Mouse (Mus musculus): Measurements from ENCODE around the gene Gm48551. TPM values are rescaled to one million over a fixed set of nuclear protein-coding genes. Genes with fewer than 3 reads are reported as not detected.

Gm48551 gene
- polyA plus RNA-seq, 1 experiment: not detected

- H3K4me3 ChIP-seq (ENCODE audit: insufficient read depth, low read depth, low read length): no peak overlapping the region
- no peak overlapping the region for H3K27ac ChIP-seq (replicated peaks; ENCODE audit: low read depth, low read length)
- peaks cover 51% of the 10 kb centered on the region for H3K4me1 ChIP-seq (ENCODE audit: control insufficient read depth, insufficient read depth, insufficient read length, low read length)
These were observed 37.5 kb downstream of the Gm48551 start for GRCm38 (mm10) chr10:81421797-81422100.

GRCm38 (mm10) chr10:81422191-81422590 is 37.9 kb downstream of the Gm48551 start:
- Histone ChIP-seq H3K4me1 (ENCODE audit: control insufficient read depth, insufficient read depth, insufficient read length, low read length) (peaks cover 48% of the 10 kb centered on the region), H3K27ac (replicated peaks; ENCODE audit: low read depth, low read length) (no peak overlapping the region), H3K4me3 (ENCODE audit: insufficient read depth, low read depth, low read length) (no peak overlapping the region)

- Histone ChIP-seq H3K4me1 (ENCODE audit: control insufficient read depth, insufficient read depth, insufficient read length, low read length) (peaks cover 46% of the 10 kb centered on the region), H3K27ac (replicated peaks; ENCODE audit: low read depth, low read length) (no peak overlapping the region), H3K4me3 (ENCODE audit: insufficient read depth, low read depth, low read length) (no peak overlapping the region)
These were observed 38.5 kb downstream of the Gm48551 start for GRCm38 (mm10) chr10:81422661-81423217.

GRCm38 (mm10) chr10:81423476-81424245 is 39.4 kb downstream of the Gm48551 start:
- Histone ChIP-seq H3K4me1 (ENCODE audit: control insufficient read depth, insufficient read depth, insufficient read length, low read length) (peaks cover 40% of the 10 kb centered on the region), H3K27ac (replicated peaks; ENCODE audit: low read depth, low read length) (peak overlapping the region; percentile 8; the same call in 1 of the 2 replicates), H3K4me3 (ENCODE audit: insufficient read depth, low read depth, low read length) (no peak overlapping the region)

- peak overlapping the region; percentile 60 for H3K27ac ChIP-seq (replicated peaks; ENCODE audit: low read depth, low read length)
- H3K4me1 ChIP-seq (ENCODE audit: control insufficient read depth, insufficient read depth, insufficient read length, low read length): peaks cover 35% of the 10 kb centered on the region
- peak overlapping the region; percentile 87 for H3K4me3 ChIP-seq (ENCODE audit: insufficient read depth, low read depth, low read length)
These were observed 40.2 kb downstream of the Gm48551 start for GRCm38 (mm10) chr10:81424246-81425051.

GRCm38 (mm10) chr10:81425236-81425850 is 41.1 kb downstream of the Gm48551 start:
- Histone ChIP-seq H3K4me3 (ENCODE audit: insufficient read depth, low read depth, low read length) (peak overlapping the region; percentile 87), H3K4me1 (ENCODE audit: control insufficient read depth, insufficient read depth, insufficient read length, low read length) (peaks cover 26% of the 10 kb centered on the region), H3K27ac (replicated peaks; ENCODE audit: low read depth, low read length) (peak overlapping the region; percentile 60)

- peaks cover 25% of the 10 kb centered on the region for H3K4me1 ChIP-seq (ENCODE audit: control insufficient read depth, insufficient read depth, insufficient read length, low read length)
- peak overlapping the region; percentile 87 for H3K4me3 ChIP-seq (ENCODE audit: insufficient read depth, low read depth, low read length)
- peak overlapping the region; percentile 47; the same call in 1 of the 2 replicates for H3K27ac ChIP-seq (replicated peaks; ENCODE audit: low read depth, low read length)
These were observed 41.9 kb downstream of the Gm48551 start for GRCm38 (mm10) chr10:81426081-81426671.

- H3K4me3 ChIP-seq (ENCODE audit: insufficient read depth, low read depth, low read length): peak overlapping the region; percentile 87
- peak overlapping the region; percentile 47 for H3K27ac ChIP-seq (replicated peaks; ENCODE audit: low read depth, low read length)
- peaks cover 25% of the 10 kb centered on the region for H3K4me1 ChIP-seq (ENCODE audit: control insufficient read depth, insufficient read depth, insufficient read length, low read length)
These were observed 42.6 kb downstream of the Gm48551 start for GRCm38 (mm10) chr10:81426897-81427296.

- Histone ChIP-seq H3K4me1 (ENCODE audit: control insufficient read depth, insufficient read depth, insufficient read length, low read length) (peaks cover 21% of the 10 kb centered on the region), H3K27ac (replicated peaks; ENCODE audit: low read depth, low read length) (peak overlapping the region; percentile 36), H3K4me3 (ENCODE audit: insufficient read depth, low read depth, low read length) (peak overlapping the region; percentile 87)
These were observed 43.1 kb downstream of the Gm48551 start for GRCm38 (mm10) chr10:81427327-81427726.

GRCm38 (mm10) chr10:81427804-81428506 is 43.7 kb downstream of the Gm48551 start:
- no peak overlapping the region for H3K27ac ChIP-seq (replicated peaks; ENCODE audit: low read depth, low read length)

GRCm38 (mm10) chr10:81428507-81428870 is 44.2 kb downstream of the Gm48551 start:
- H3K27ac ChIP-seq (replicated peaks; ENCODE audit: low read depth, low read length): no peak overlapping the region
- H3K4me3 ChIP-seq (ENCODE audit: insufficient read depth, low read depth, low read length): no peak overlapping the region
- peaks cover 19% of the 10 kb centered on the region for H3K4me1 ChIP-seq (ENCODE audit: control insufficient read depth, insufficient read depth, insufficient read length, low read length)

More at GRCm38 (mm10) chr10:81427804-81428506, 43.7 kb downstream of the Gm48551 start:
- H3K4me3 ChIP-seq (ENCODE audit: insufficient read depth, low read depth, low read length): no peak overlapping the region
- peaks cover 16% of the 10 kb centered on the region for H3K4me1 ChIP-seq (ENCODE audit: control insufficient read depth, insufficient read depth, insufficient read length, low read length)

- Histone ChIP-seq H3K4me3 (ENCODE audit: insufficient read depth, low read depth, low read length) (no peak overlapping the region; the same call in 1 of the 2 replicates), H3K27ac (replicated peaks; ENCODE audit: low read depth, low read length) (no peak overlapping the region), H3K4me1 (ENCODE audit: control insufficient read depth, insufficient read depth, insufficient read length, low read length) (peaks cover 19% of the 10 kb centered on the region)
These were observed 44.8 kb downstream of the Gm48551 start for GRCm38 (mm10) chr10:81429092-81429491.

GRCm38 (mm10) chr10:81429605-81430061 is 45.4 kb downstream of the Gm48551 start:
- H3K4me1 ChIP-seq (ENCODE audit: control insufficient read depth, insufficient read depth, insufficient read length, low read length): peaks cover 16% of the 10 kb centered on the region
- peak overlapping the region; percentile 85 for H3K4me3 ChIP-seq (ENCODE audit: insufficient read depth, low read depth, low read length)
- peak overlapping the region; percentile 91 for H3K27ac ChIP-seq (replicated peaks; ENCODE audit: low read depth, low read length)

- H3K4me3 ChIP-seq (ENCODE audit: insufficient read depth, low read depth, low read length): peak overlapping the region; percentile 85
- H3K4me1 ChIP-seq (ENCODE audit: control insufficient read depth, insufficient read depth, insufficient read length, low read length): peaks cover 16% of the 10 kb centered on the region
- H3K27ac ChIP-seq (replicated peaks; ENCODE audit: low read depth, low read length): peak overlapping the region; percentile 91
These were observed 46.0 kb downstream of the Gm48551 start for GRCm38 (mm10) chr10:81430141-81430830.
